Mouse (Mus musculus): ENCODE data around the gene Pcbd2. TPM values are rescaled to one million over a fixed set of nuclear protein-coding genes. Genes with fewer than 3 reads are reported as not detected.

The Pcbd2 gene
- polyA plus RNA-seq, 1 experiment from 2014 or later = 34.8 TPM

DNA sequence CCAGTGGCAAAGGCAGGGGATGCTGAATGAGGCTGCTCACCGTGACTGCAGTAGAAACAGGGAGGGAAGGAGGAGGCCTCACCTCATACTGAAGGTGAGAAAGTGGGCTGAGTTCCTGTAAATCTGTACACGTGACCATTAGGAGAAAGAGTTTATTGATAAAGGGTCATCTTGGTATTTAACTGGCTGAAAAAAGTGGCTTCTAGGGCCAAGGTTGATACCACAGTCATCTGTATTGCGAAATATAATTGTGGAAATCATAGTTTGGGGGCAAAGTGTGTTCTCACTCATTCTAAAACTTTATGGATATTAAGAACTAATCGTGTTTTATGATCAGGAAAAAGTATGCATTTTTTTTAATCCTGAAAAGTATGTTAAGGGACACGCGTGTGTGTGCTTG lies 87.7 kb downstream of the Pcbd2 start:
- no peak overlapping the region for H3K27ac ChIP-seq (replicated peaks)
- H3K27me3 ChIP-seq (ENCODE audit: low read depth, poor library complexity, severe bottlenecking) = peaks cover 29% of the 10 kb centered on the region
- H3K4me1 ChIP-seq = peaks cover 4% of the 10 kb centered on the region
- H3K4me3 ChIP-seq = no peak overlapping the region
- no peaks in the 10 kb centered on the region for H3K36me3 ChIP-seq
- H3K9me3 ChIP-seq (replicated peaks) = no peaks in the 10 kb centered on the region
- WGBS = 88% methylated on average over 6 of the region's 6 CpGs
- no peak for DNase-seq (ENCODE audit: low spot score)

DNA sequence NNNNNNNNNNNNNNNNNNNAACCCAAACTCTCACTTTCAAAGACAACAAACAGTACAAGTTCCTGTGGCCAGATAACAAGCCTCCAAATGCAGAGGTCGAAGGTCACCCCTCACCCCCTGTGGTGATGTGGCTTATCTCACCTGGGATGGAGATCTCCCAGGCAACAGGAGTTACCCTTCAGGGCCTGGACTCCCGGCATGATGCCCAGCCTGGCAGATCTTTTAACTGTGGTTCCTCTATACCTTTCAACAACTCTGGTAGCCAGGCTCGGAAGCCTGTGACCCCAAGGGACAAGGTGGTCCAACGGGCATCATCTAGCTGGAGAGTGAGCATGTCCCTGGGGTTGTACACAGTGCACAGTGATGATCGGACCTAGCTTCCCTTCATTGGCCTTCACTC lies 95.3 kb downstream of the Pcbd2 start:
- Histone ChIP-seq H3K27me3 (ENCODE audit: low read depth, poor library complexity, severe bottlenecking) (peaks cover 90% of the 10 kb centered on the region), H3K4me1 (peaks cover 16% of the 10 kb centered on the region)
- WGBS = 56% methylated on average over 5 of the region's 5 CpGs

DNA sequence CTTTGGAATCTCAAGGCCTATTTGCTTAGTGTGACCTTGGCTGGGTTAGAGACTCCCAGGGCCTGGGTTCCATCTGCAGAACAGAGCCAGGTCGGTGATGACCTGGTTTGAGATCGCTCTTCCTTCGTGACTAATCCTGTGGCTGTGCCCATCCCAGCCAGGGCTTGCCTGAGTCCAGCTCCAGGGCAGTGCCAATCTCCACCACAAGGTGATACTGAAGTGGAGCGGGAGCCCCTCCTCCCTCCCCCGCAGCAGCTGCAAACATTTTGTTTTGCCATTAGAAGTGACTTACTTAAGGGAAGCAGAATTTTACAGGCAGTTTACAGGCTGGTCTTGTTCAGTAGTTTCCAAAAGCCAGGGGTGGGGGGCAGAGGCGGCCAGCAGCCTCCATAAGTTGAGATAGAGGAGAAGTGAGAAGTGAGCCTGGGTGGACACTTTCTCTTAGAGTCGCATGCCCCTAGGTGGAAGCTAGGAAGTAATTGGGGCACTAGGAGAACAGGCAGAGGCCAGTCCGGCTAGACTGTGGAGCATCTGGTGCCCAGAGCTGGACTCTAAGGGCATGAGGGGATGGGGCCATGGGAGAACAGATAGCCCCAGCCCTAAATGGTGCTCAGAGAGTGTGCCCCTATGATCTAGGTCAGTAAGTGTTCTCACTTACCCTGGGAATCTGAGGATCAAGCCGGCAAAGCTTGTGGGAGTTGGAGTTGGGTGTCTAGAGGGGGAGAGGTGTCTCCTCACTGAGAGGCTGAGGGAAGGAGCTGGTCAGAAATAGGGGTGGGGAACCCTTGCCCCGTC lies 97.2 kb downstream of the Pcbd2 start:
- no peak overlapping the region for H3K4me3 ChIP-seq
- 9% methylated on average over 10 of the region's 10 CpGs for WGBS
- H3K27ac ChIP-seq (replicated peaks) = no peak overlapping the region
- no peaks in the 10 kb centered on the region for H3K9me3 ChIP-seq (replicated peaks)
- H3K36me3 ChIP-seq = no peaks in the 10 kb centered on the region
- no peak for DNase-seq (ENCODE audit: low spot score)
- H3K27me3 ChIP-seq (ENCODE audit: low read depth, poor library complexity, severe bottlenecking) = peaks cover 92% of the 10 kb centered on the region
- H3K4me1 ChIP-seq = peaks cover 22% of the 10 kb centered on the region

More for the DNA sequence above, 95.3 kb downstream of the Pcbd2 start:
- no peaks in the 10 kb centered on the region for H3K9me3 ChIP-seq (replicated peaks)
- DNase-seq (ENCODE audit: low spot score) = no peak
- no peak overlapping the region for H3K4me3 ChIP-seq
- no peaks in the 10 kb centered on the region for H3K36me3 ChIP-seq
- no peak overlapping the region for H3K27ac ChIP-seq (replicated peaks)

DNA sequence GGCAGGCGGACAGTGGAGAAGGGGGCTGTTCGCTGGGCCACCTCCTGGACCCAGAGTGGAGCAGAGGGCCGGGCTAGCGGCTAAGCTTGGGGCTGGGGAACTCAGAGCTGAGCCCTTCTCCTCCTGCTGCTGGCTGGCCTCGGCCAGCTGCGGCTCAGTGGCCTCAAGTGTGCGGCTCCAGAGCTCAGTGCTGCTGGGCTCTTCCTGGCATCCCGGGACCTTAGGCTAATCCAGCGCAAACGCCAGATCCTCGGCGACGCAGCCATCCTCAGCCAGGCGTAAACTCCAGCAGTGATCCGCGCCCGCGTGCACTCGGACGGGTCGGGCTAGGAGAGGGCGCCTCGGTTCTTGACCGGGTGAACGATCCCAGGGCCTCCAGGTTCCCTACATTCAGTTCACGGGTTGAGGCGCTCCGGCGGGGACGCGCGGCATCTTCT lies 98.1 kb downstream of the Pcbd2 start:
- Histone ChIP-seq H3K27ac (replicated peaks) (no peak overlapping the region), H3K27me3 (ENCODE audit: low read depth, poor library complexity, severe bottlenecking) (peaks cover 100% of the 10 kb centered on the region), H3K9me3 (replicated peaks) (no peaks in the 10 kb centered on the region), H3K4me1 (peaks cover 27% of the 10 kb centered on the region), H3K36me3 (no peaks in the 10 kb centered on the region), H3K4me3 (peak overlapping the region; percentile 35)
- peak; percentile 69 for DNase-seq (ENCODE audit: low spot score)
- under 1% methylated on average over 32 of the region's 32 CpGs for WGBS

DNA sequence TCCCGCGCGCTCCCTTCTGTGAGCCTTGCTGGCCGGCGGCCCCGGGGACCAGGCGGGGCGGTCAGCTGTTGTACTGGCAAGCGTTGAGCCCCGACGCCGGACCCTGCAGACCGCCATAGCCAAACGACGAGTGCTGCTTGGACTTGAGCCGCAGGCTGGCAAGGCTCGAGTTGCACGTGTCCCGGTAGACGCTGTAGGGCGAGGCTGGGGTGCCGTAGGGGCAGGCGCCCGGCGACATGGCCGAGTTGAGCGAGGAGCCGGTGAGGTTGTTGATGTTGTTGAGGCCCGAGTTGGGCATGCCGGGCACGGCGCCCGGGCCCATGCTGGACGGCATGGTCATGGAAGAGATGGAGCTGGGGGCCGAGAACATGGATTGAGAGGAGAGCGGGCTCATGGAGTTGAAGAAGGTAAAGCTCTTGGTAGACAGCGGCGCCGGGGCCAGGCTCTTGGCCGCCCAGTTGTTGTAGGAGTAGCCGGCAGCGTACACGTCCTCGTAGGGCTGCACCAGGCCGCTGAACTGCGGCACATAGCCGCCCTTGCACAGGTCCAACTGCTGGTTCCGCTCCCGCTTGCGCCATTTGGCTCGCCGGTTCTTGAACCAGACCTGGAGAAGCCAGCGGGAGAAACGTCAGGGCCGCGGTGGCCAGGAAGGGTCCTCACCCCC lies 99.0 kb downstream of the Pcbd2 start:
- peak; percentile 66 for DNase-seq (ENCODE audit: low spot score)
- H3K4me1 ChIP-seq = peaks cover 36% of the 10 kb centered on the region
- H3K36me3 ChIP-seq = no peaks in the 10 kb centered on the region
- no peak overlapping the region for H3K27ac ChIP-seq (replicated peaks)
- WGBS = under 1% methylated on average over 56 of the region's 56 CpGs
- no peak overlapping the region for H3K4me3 ChIP-seq
- peaks cover 100% of the 10 kb centered on the region for H3K27me3 ChIP-seq (ENCODE audit: low read depth, poor library complexity, severe bottlenecking)
- no peaks in the 10 kb centered on the region for H3K9me3 ChIP-seq (replicated peaks)

Other genes with a start within 250 kb of the Pcbd2 start
- gene Dbn1, start 239.3 kb upstream of the Pcbd2 start, polyA plus RNA-seq (2016; fragmentation: Nextera tagmentation; extraction: Ambion mirVana) = 381 and 466 TPM in 2 replicates
- gene Pdlim7, start 213.7 kb upstream of the Pcbd2 start, polyA plus RNA-seq (2016; fragmentation: Nextera tagmentation; extraction: Ambion mirVana) = 191 and 195 TPM in 2 replicates
- 3.1 and 3.6 TPM in 2 replicates for gene Dok3, start 198.1 kb upstream of the Pcbd2 start, polyA plus RNA-seq (2016; fragmentation: Nextera tagmentation; extraction: Ambion mirVana)
- gene Ddx41, start 190.7 kb upstream of the Pcbd2 start, polyA plus RNA-seq (2016; fragmentation: Nextera tagmentation; extraction: Ambion mirVana) = 86.3 and 92.0 TPM in 2 replicates
- gene Fam193b, start 156.2 kb upstream of the Pcbd2 start, polyA plus RNA-seq (2016; fragmentation: Nextera tagmentation; extraction: Ambion mirVana) = 56.7 and 63.1 TPM in 2 replicates
- gene Tmed9, start 153.6 kb upstream of the Pcbd2 start, polyA plus RNA-seq (2016; fragmentation: Nextera tagmentation; extraction: Ambion mirVana) = 114 and 126 TPM in 2 replicates
- gene B4galt7, start 127.5 kb upstream of the Pcbd2 start, polyA plus RNA-seq (2016; fragmentation: Nextera tagmentation; extraction: Ambion mirVana) = 30.5 and 37.6 TPM in 2 replicates
- 59.1 and 60.8 TPM in 2 replicates for gene Caml, start 104.4 kb upstream of the Pcbd2 start, polyA plus RNA-seq (2016; fragmentation: Nextera tagmentation; extraction: Ambion mirVana)
- gene Ddx46, start 92.3 kb upstream of the Pcbd2 start, polyA plus RNA-seq (2016; fragmentation: Nextera tagmentation; extraction: Ambion mirVana) = 37.3 and 41.4 TPM in 2 replicates
- gene B230219D22Rik, start 34.2 kb upstream of the Pcbd2 start, polyA plus RNA-seq (2016; fragmentation: Nextera tagmentation; extraction: Ambion mirVana) = 48.3 and 52.1 TPM in 2 replicates
- 77.6 and 84.3 TPM in 2 replicates for gene Txndc15, start 12.7 kb upstream of the Pcbd2 start, polyA plus RNA-seq (2016; fragmentation: Nextera tagmentation; extraction: Ambion mirVana)
- not detected in 2 replicates for gene Catsper3, start 57.2 kb downstream of the Pcbd2 start, polyA plus RNA-seq (2016; fragmentation: Nextera tagmentation; extraction: Ambion mirVana)
- 0.42 TPM in 1 of 2 replicates, not detected in the other for gene Pitx1, start 108.8 kb downstream of the Pcbd2 start, polyA plus RNA-seq (2016; fragmentation: Nextera tagmentation; extraction: Ambion mirVana)